Mouse (Mus musculus): Measurements from ENCODE around the gene Hsph1. TPM values are rescaled to one million over a fixed set of nuclear protein-coding genes. Genes with fewer than 3 reads are reported as not detected.

The Hsph1 gene
- polyA plus RNA-seq, 1 experiment from 2014 or later: 86.0 TPM

- DNase-seq (ENCODE audit: low spot score) (peak; percentile 38), ATAC-seq (0 out of 2 replicates have a peak, but pooled peaks have one; percentile 9)
- WGBS: 61% methylated on average over 5 of the region's 5 CpGs
- Histone ChIP-seq H3K27ac (ENCODE audit: low read depth, low read length) (no peak overlapping the region; the same call in 1 of the 2 replicates), H3K4me3 (ENCODE audit: low read depth, low read length) (no peak overlapping the region), H3K9ac (ENCODE audit: low read length) (no peak overlapping the region), H3K4me2 (ENCODE audit: low read length) (no peak overlapping the region), H3K27me3 (replicated peaks; ENCODE audit: control insufficient read depth, insufficient read depth, low read length) (no peaks in the 10 kb centered on the region), H3K36me3 (ENCODE audit: control insufficient read depth, insufficient read depth, low read length) (no peaks in the 10 kb centered on the region), H3K4me1 (ENCODE audit: control insufficient read depth, insufficient read depth, low read length) (peaks cover 15% of the 10 kb centered on the region), H3K9me3 (replicated peaks; ENCODE audit: control insufficient read depth, low read length) (no peaks in the 10 kb centered on the region)
Observed at GRCm38 (mm10) chr5:149566957-149567356, 69.2 kb downstream of the Hsph1 start.

- H3K9ac ChIP-seq (ENCODE audit: low read length): no peak overlapping the region
- DNase-seq (ENCODE audit: low spot score) (no peak), ATAC-seq (peak; percentile 30; the same call in 1 of the 2 replicates)
Observed at GRCm38 (mm10) chr5:149566026-149566425, 70.2 kb downstream of the Hsph1 start.

More at GRCm38 (mm10) chr5:149566026-149566425, 70.2 kb downstream of the Hsph1 start:
- no peak overlapping the region; the same call in 1 of the 2 replicates for H3K27ac ChIP-seq (ENCODE audit: low read depth, low read length)
- no peak overlapping the region for H3K4me3 ChIP-seq (ENCODE audit: low read depth, low read length)
- 27% methylated on average over 11 of the region's 11 CpGs for WGBS
- H3K4me1 ChIP-seq (ENCODE audit: control insufficient read depth, insufficient read depth, low read length): peaks cover 16% of the 10 kb centered on the region
- no peak overlapping the region for H3K4me2 ChIP-seq (ENCODE audit: low read length)
- H3K36me3 ChIP-seq (ENCODE audit: control insufficient read depth, insufficient read depth, low read length): no peaks in the 10 kb centered on the region
- no peaks in the 10 kb centered on the region for H3K27me3 ChIP-seq (replicated peaks; ENCODE audit: control insufficient read depth, insufficient read depth, low read length)
- no peaks in the 10 kb centered on the region for H3K9me3 ChIP-seq (replicated peaks; ENCODE audit: control insufficient read depth, low read length)

Other genes starting within 250 kb of the Hsph1 start
- gene Medag, start 224.6 kb downstream of the Hsph1 start, polyA plus RNA-seq (2014; fragmentation: Nextera tagmentation; extraction: Ambion mirVana): 1.3 and 1.6 TPM in 2 replicates
- gene Tex26, start 196.7 kb downstream of the Hsph1 start, polyA plus RNA-seq (2014; fragmentation: Nextera tagmentation; extraction: Ambion mirVana): 1.3 and 1.6 TPM in 2 replicates
- gene Wdr95, start 107.7 kb downstream of the Hsph1 start, polyA plus RNA-seq (2014; fragmentation: Nextera tagmentation; extraction: Ambion mirVana): 0.69 and 1.2 TPM in 2 replicates
- 16.1 and 17.1 TPM in 2 replicates for gene B3glct, start 41.9 kb upstream of the Hsph1 start, polyA plus RNA-seq (2014; fragmentation: Nextera tagmentation; extraction: Ambion mirVana)

Measured in forebrain, embryonic 14.5 days (tissue).